Mouse (Mus musculus) thymus, adult 2 months (tissue): ENCODE results near the gene Palld.

ENCODE experiments used
- CTCF ChIP-seq: fragments of 200-500 bp; IDR thresholded peaks from 2 replicates; pipeline ENCODE4 v1.5.1; 2012; ENCODE audit warnings: mild to moderate bottlenecking, control low read depth, low read length, moderate library complexity, borderline replicate concordance; ENCODE audit not compliant: control insufficient read depth, poor library complexity, insufficient read depth; ENCODE audit errors: extremely low read depth
- POLR2A ChIP-seq: fragments of 200-500 bp; IDR thresholded peaks from 2 replicates; pipeline ENCODE4 v1.6.1; 2012; ENCODE audit warnings: mild to moderate bottlenecking, low read length, control low read depth, moderate library complexity; ENCODE audit not compliant: control insufficient read depth, poor library complexity, insufficient read depth; ENCODE audit errors: extremely low read depth

- no peak for TF ChIP-seq CTCF
- no peak for TF ChIP-seq POLR2A
Observed at GRCm38 (mm10) chr8:61617651-61618050, 284.8 kb downstream of the Palld start.
